Mouse (Mus musculus): Measurements from ENCODE around the gene Mea1.

- no peak for TF ChIP-seq GATA1 (IDR thresholded peaks at IDR 0.05; ENCODE audit: low read length)
- no peak for TF ChIP-seq TAL1 (IDR thresholded peaks at IDR 0.05; ENCODE audit: low read length)
Measured at GRCm38 (mm10) chr17:46713849-46714248, 35.3 kb downstream of the Mea1 start.
